Mouse (Mus musculus) C2C12 (cell line): ENCODE results near the gene Coro1b. TPM values are rescaled to one million over a fixed set of nuclear protein-coding genes. Genes with fewer than 3 reads are reported as not detected.

Experiments used
- H3K27me3 ChIP-seq: one replicate; pipeline ENCODE4 v1.6.1; 2011; ENCODE audit not compliant: control insufficient read depth, insufficient read depth, insufficient read length
- H3K36me3 ChIP-seq: one replicate; pipeline ENCODE4 v1.6.1; 2011; ENCODE audit not compliant: control insufficient read depth, insufficient read depth
- H3K4me3 ChIP-seq: one replicate; pipeline ENCODE4 v1.5.1; 2011; ENCODE audit warnings: mild to moderate bottlenecking, control low read depth; ENCODE audit not compliant: poor library complexity, insufficient read depth, severe bottlenecking
- H3K79me2 ChIP-seq: one replicate; pipeline ENCODE4 v1.6.1; 2011; ENCODE audit not compliant: control insufficient read depth, insufficient read depth
- H3K79me3 ChIP-seq: one replicate; pipeline ENCODE4 v1.6.1; 2011; ENCODE audit warnings: low read depth, control low read depth
- H3ac ChIP-seq: one replicate; pipeline ENCODE3; 2011; ENCODE audit warnings: low read depth; ENCODE audit not compliant: control insufficient read depth, insufficient read length
- CEBPB ChIP-seq: IDR thresholded peaks from one replicate; pipeline ENCODE4 v1.6.1; 2011; ENCODE audit warnings: low read depth, mild to moderate bottlenecking, control low read depth, moderate library complexity
- CTCF ChIP-seq: IDR thresholded peaks from one replicate; pipeline ENCODE4 v1.5.1; 2011; ENCODE audit not compliant: control insufficient read depth, insufficient read depth, insufficient read length
- FOSL1 ChIP-seq: IDR thresholded peaks from one replicate; pipeline ENCODE4 v1.8.0; 2011; ENCODE audit warnings: mild to moderate bottlenecking, low read length; ENCODE audit not compliant: poor library complexity, insufficient read depth, severe bottlenecking
- MAX ChIP-seq: IDR thresholded peaks from one replicate; pipeline ENCODE4 v1.6.1; 2011; ENCODE audit warnings: mild to moderate bottlenecking, control low read depth
- MYOD1 ChIP-seq: IDR thresholded peaks from one replicate; pipeline ENCODE4 v1.6.1; 2011; ENCODE audit warnings: low read depth; ENCODE audit not compliant: control insufficient read depth, insufficient read length
- MYOG ChIP-seq: IDR thresholded peaks from one replicate; pipeline ENCODE4 v1.6.1; 2011; ENCODE audit not compliant: control insufficient read depth, insufficient read length; ENCODE audit errors: extremely low read depth
- USF1 ChIP-seq: IDR thresholded peaks from one replicate; pipeline ENCODE4 v1.6.1; 2011; ENCODE audit warnings: low read depth, mild to moderate bottlenecking, control low read depth, moderate library complexity
- polyA plus RNA-seq: library from polyadenylated mRNA; unstranded; fragments of >200 nt; fragmentation: generic; extraction: Trizol; gene quantifications from one replicate; pipeline ENCODE4 v1.2.1, GENCODE M21; 2012; ENCODE audit warnings: missing spikeins

Gene Coro1b
- polyA plus RNA-seq, 1 experiment: 257 TPM

DNA sequence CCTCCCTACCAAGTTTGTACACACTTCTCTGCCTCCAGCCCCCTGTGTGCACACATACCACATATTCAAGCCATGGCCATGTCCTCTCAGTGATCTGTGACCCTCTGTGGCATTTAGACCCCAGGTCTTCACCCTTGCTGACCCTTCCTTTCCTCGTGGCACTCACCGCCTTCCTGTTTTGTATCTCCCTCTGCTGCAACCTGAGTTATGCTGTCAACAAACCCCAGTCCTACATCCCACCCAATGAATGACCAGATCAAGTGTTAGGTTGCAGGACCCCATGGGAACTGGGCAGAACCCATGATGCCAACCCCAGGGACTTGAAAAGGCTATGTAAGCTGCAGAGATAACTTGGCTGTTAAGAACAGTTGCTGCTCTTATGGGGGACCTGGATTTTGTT is 46.4 kb upstream of the Coro1b start:
- no peak overlapping the region for H3ac ChIP-seq
- H3K79me2 ChIP-seq: peaks cover 36% of the 10 kb centered on the region
- H3K79me3 ChIP-seq: peaks cover 9% of the 10 kb centered on the region
- no peak overlapping the region for H3K4me3 ChIP-seq
- TF ChIP-seq USF1: no peak
- TF ChIP-seq CTCF: no peak
- no peak for TF ChIP-seq MYOD1
- TF ChIP-seq FOSL1: no peak
- TF ChIP-seq MAX: no peak
- no peak for TF ChIP-seq MYOG
- TF ChIP-seq CEBPB: no peak
- peaks cover 34% of the 10 kb centered on the region for H3K36me3 ChIP-seq
- no peaks in the 10 kb centered on the region for H3K27me3 ChIP-seq

DNA sequence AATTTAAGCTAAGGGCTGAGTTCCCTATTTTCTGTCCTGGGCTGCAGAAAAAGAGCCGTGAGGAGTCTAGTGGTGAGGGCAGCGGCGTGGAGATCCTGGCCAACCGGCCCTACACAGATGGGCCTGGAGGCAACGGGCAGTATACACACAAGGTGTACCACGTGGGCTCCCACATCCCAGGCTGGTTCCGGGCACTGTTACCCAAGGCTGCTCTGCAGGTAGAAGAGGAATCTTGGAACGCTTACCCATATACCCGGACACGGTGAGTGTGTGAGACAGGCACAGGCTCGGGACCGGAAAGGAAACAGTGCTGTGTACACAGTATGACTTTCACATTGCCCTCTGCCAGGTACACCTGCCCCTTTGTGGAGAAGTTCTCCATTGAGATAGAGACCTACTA is 45.8 kb upstream of the Coro1b start:
- H3K36me3 ChIP-seq: peaks cover 39% of the 10 kb centered on the region
- TF ChIP-seq USF1 (no peak), MYOD1 (no peak), CTCF (no peak), MYOG (no peak), MAX (no peak), FOSL1 (no peak), CEBPB (no peak)
- H3K4me3 ChIP-seq: no peak overlapping the region
- peaks cover 9% of the 10 kb centered on the region for H3K79me3 ChIP-seq
- H3ac ChIP-seq: no peak overlapping the region
- H3K79me2 ChIP-seq: peaks cover 35% of the 10 kb centered on the region
- no peaks in the 10 kb centered on the region for H3K27me3 ChIP-seq

- H3K4me3 ChIP-seq: no peak overlapping the region
- H3K79me2 ChIP-seq: peaks cover 28% of the 10 kb centered on the region
- no peak overlapping the region for H3ac ChIP-seq
- no peaks in the 10 kb centered on the region for H3K27me3 ChIP-seq
- peaks cover 46% of the 10 kb centered on the region for H3K36me3 ChIP-seq
- peaks cover 9% of the 10 kb centered on the region for H3K79me3 ChIP-seq
- TF ChIP-seq CEBPB (no peak), MYOG (no peak), USF1 (no peak), MAX (no peak), FOSL1 (no peak), MYOD1 (no peak), CTCF (no peak)
These were observed 45.1 kb upstream of the Coro1b start for GRCm38 (mm10) chr19:4103294-4103693.

- Histone ChIP-seq H3K27me3 (no peaks in the 10 kb centered on the region), H3ac (no peak overlapping the region), H3K79me3 (peaks cover 9% of the 10 kb centered on the region), H3K36me3 (peaks cover 51% of the 10 kb centered on the region), H3K4me3 (no peak overlapping the region), H3K79me2 (peaks cover 23% of the 10 kb centered on the region)
- TF ChIP-seq USF1 (no peak), MYOD1 (no peak), MYOG (no peak), CEBPB (no peak), FOSL1 (no peak), MAX (no peak), CTCF (no peak)
These were observed 44.6 kb upstream of the Coro1b start for GRCm38 (mm10) chr19:4103792-4104191.

- H3ac ChIP-seq: no peak overlapping the region
- peaks cover 23% of the 10 kb centered on the region for H3K79me2 ChIP-seq
- no peaks in the 10 kb centered on the region for H3K27me3 ChIP-seq
- H3K79me3 ChIP-seq: peaks cover 9% of the 10 kb centered on the region
- TF ChIP-seq CTCF (no peak), USF1 (no peak), CEBPB (no peak)
- no peak overlapping the region for H3K4me3 ChIP-seq
- peaks cover 60% of the 10 kb centered on the region for H3K36me3 ChIP-seq
These were observed 43.7 kb upstream of the Coro1b start for GRCm38 (mm10) chr19:4104675-4105194.

DNA sequence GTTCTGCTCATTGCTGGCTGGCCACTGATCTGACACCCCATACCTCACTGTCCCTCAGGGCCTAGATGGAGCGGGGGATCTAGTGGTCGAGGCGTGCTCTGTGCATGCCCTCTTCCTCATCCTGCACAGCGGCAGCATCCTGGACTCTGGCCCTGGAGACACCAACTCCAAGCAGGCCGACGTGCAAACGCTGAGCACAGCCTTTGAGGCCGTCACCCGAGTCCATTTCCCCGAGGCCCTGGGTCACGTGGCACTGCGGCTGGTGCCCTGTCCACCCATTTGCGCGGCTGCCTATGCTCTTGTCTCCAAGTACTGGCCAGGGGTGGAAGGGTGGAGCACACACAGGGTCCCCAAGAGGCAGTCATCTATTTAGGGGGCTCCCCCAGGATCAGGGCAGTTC is 41.8 kb upstream of the Coro1b start:
- TF ChIP-seq USF1: no peak
- TF ChIP-seq FOSL1: no peak
- no peak for TF ChIP-seq MAX
- no peak for TF ChIP-seq CTCF
- no peak for TF ChIP-seq CEBPB
- TF ChIP-seq MYOG: no peak
- TF ChIP-seq MYOD1: no peak
- Histone ChIP-seq H3K4me3 (no peak overlapping the region), H3K79me3 (no peaks in the 10 kb centered on the region), H3ac (no peak overlapping the region), H3K79me2 (peaks cover 7% of the 10 kb centered on the region), H3K27me3 (no peaks in the 10 kb centered on the region), H3K36me3 (peaks cover 76% of the 10 kb centered on the region)
